In genomic region chr17:33930280-33931158, GRCm38 (mm10) we compare ENCODE assay signal across 8 mouse cellular contexts. TPM values are rescaled to one million over a fixed set of nuclear protein-coding genes. Genes with fewer than 3 reads are reported as not detected.
A peak's percentile ranks its signal among the peaks of the same experiment; 100 is the strongest.
DNase-seq lines count a peak whose midpoint lies in the region; ATAC-seq and TF ChIP-seq lines count a peak whose summit lies in the region.

No protein-coding gene starts in this region.

- H3K4me1 ChIP-seq in intestine, embryonic 15.5 days (replicated peaks), result peaks cover 17% of the 10 kb centered on the region
- peaks cover 15% of the 10 kb centered on the region for H3K4me1 ChIP-seq in limb, embryonic 14.5 days (ENCODE audit: control insufficient read depth, insufficient read depth, low read length)
- H3K4me1 ChIP-seq in midbrain, embryonic 14.5 days (ENCODE audit: control insufficient read depth, insufficient read depth, low read length), result peaks cover 16% of the 10 kb centered on the region

- DNase-seq in left cerebral cortex, adult 2 months (ENCODE audit: extremely low spot score in 1 of 2, low spot score in 2 of 2), result peak; percentile 66 to 67
- DNase-seq in left cerebral cortex, adult 11 months (ENCODE audit: low spot score), result no peak
- peak; percentile 65 to 67 for DNase-seq in cerebellum, adult 18-20 months
- DNase-seq in frontal cortex, postnatal 36 days (ENCODE audit: low spot score in 2 of 2), result peak; percentile 71 to 74
- peak; percentile 60 for DNase-seq in limb, embryonic 14.5 days (ENCODE audit: low spot score)
- DNase-seq in midbrain, embryonic 14.5 days, result peak; percentile 46
- peak; percentile 72 for DNase-seq in testis, postnatal 10 days (ENCODE audit: low spot score)

- under 1% methylated on average over 44 of the region's 45 CpGs for WGBS in intestine, embryonic 15.5 days
- WGBS in limb, embryonic 14.5 days, result under 1% methylated on average over 45 of the region's 45 CpGs
- WGBS in midbrain, embryonic 14.5 days, result under 1% methylated on average over 45 of the region's 45 CpGs

- H3K36me3 ChIP-seq in intestine, embryonic 15.5 days, result peaks cover 17% of the 10 kb centered on the region
- H3K36me3 ChIP-seq in limb, embryonic 14.5 days (ENCODE audit: control insufficient read depth, insufficient read depth, low read length), result peaks cover 40% of the 10 kb centered on the region
- peaks cover 36% of the 10 kb centered on the region for H3K36me3 ChIP-seq in midbrain, embryonic 14.5 days (ENCODE audit: control insufficient read depth, insufficient read depth, low read length)

- peak overlapping the region; percentile 97 for H3K27ac ChIP-seq in left cerebral cortex, adult 2 months
- H3K27ac ChIP-seq in intestine, embryonic 15.5 days, result peak overlapping the region; percentile 97
- H3K27ac ChIP-seq in limb, embryonic 14.5 days (replicated peaks; ENCODE audit: low read depth, low read length), result peak overlapping the region; percentile 90
- H3K27ac ChIP-seq in midbrain, embryonic 14.5 days (replicated peaks; ENCODE audit: low read depth, low read length), result peak overlapping the region; percentile 92

- intact Hi-C loops in left cerebral cortex, adult 2 months (cut with DNase I), result no loop called here

- H3K9me3 ChIP-seq in intestine, embryonic 15.5 days, result no peaks in the 10 kb centered on the region
- H3K9me3 ChIP-seq in limb, embryonic 14.5 days (ENCODE audit: control insufficient read depth, low read length), result no peaks in the 10 kb centered on the region
- H3K9me3 ChIP-seq in midbrain, embryonic 14.5 days (ENCODE audit: control insufficient read depth, low read length), result no peaks in the 10 kb centered on the region

- peak; percentile 19; the same call in 1 of the 2 replicates for ATAC-seq in intestine, embryonic 15.5 days
- ATAC-seq in limb, embryonic 14.5 days (ENCODE audit: low FRiP score, low read depth), result no peak
- peak; percentile 18 for ATAC-seq in midbrain, embryonic 14.5 days (ENCODE audit: low FRiP score, low TSS enrichment)

- no peaks in the 10 kb centered on the region for H3K27me3 ChIP-seq in intestine, embryonic 15.5 days (replicated peaks)
- H3K27me3 ChIP-seq in limb, embryonic 14.5 days (ENCODE audit: control insufficient read depth, insufficient read depth, low read length), result no peaks in the 10 kb centered on the region
- no peaks in the 10 kb centered on the region for H3K27me3 ChIP-seq in midbrain, embryonic 14.5 days (ENCODE audit: control insufficient read depth, insufficient read depth, low read length)

- no peak for TF ChIP-seq POLR2A in limb, embryonic 14.5 days (IDR thresholded peaks at IDR 0.05; ENCODE audit: borderline replicate concordance, extremely low read depth, insufficient read depth, insufficient read length)

- H3K9ac ChIP-seq in intestine, embryonic 15.5 days, result peak overlapping the region; percentile 86
- peak overlapping the region; percentile 72 for H3K9ac ChIP-seq in limb, embryonic 14.5 days (ENCODE audit: low read depth, low read length, severe bottlenecking)
- peak overlapping the region; percentile 91 for H3K9ac ChIP-seq in midbrain, embryonic 14.5 days (replicated peaks; ENCODE audit: low read length)

- no peak for TF ChIP-seq CTCF in left cerebral cortex, adult 2 months (IDR thresholded peaks at IDR 0.05)

- peak overlapping the region; percentile 68 for H3K4me3 ChIP-seq in left cerebral cortex, adult 2 months
- H3K4me3 ChIP-seq in intestine, embryonic 15.5 days (replicated peaks), result peak overlapping the region; percentile 88
- H3K4me3 ChIP-seq in limb, embryonic 14.5 days (replicated peaks; ENCODE audit: low read length), result peak overlapping the region; percentile 84
- H3K4me3 ChIP-seq in midbrain, embryonic 14.5 days (replicated peaks; ENCODE audit: low read depth, low read length), result peak overlapping the region; percentile 79

- H3K4me2 ChIP-seq in intestine, embryonic 15.5 days (replicated peaks), result peak overlapping the region; percentile 97
- H3K4me2 ChIP-seq in limb, embryonic 14.5 days (replicated peaks; ENCODE audit: low read depth, low read length, severe bottlenecking), result peak overlapping the region; percentile 98
- H3K4me2 ChIP-seq in midbrain, embryonic 14.5 days (ENCODE audit: low read length), result peak overlapping the region; percentile 99

RNA-seq across cellular contexts. Expression of gene Rgl2, which starts 1.2 kb away (rescaled TPM):
- total RNA-seq in left cerebral cortex, adult 2 months (2021), result 10 to 100 TPM; 63.4 to 74.3 TPM
- polyA plus RNA-seq in intestine, embryonic 15.5 days (2015; fragmentation: Nextera tagmentation; extraction: Ambion mirVana), result 29.2 and 32.9 TPM in 2 replicates
- 193 and 265 TPM in 2 replicates for polyA plus RNA-seq in limb, embryonic 14.5 days (2012; rRNA removed)
- polyA plus RNA-seq in limb, embryonic 14.5 days (2014; fragmentation: Nextera tagmentation; extraction: Ambion mirVana), result 48.7 and 51.8 TPM in 2 replicates
- 47.2 and 50.3 TPM in 2 replicates for polyA plus RNA-seq in midbrain, embryonic 14.5 days (2014; fragmentation: Nextera tagmentation; extraction: Ambion mirVana)

RNA-seq across cellular contexts. Expression of gene Pfdn6, which starts 9.6 kb away (rescaled TPM):
- 10 to 100 TPM; 93.0 to 97.6 TPM for total RNA-seq in left cerebral cortex, adult 2 months (2021)
- polyA plus RNA-seq in intestine, embryonic 15.5 days (2015; fragmentation: Nextera tagmentation; extraction: Ambion mirVana), result 153 and 159 TPM in 2 replicates
- 53.6 and 104 TPM in 2 replicates for polyA plus RNA-seq in limb, embryonic 14.5 days (2012; rRNA removed)
- 135 and 142 TPM in 2 replicates for polyA plus RNA-seq in limb, embryonic 14.5 days (2014; fragmentation: Nextera tagmentation; extraction: Ambion mirVana)
- polyA plus RNA-seq in midbrain, embryonic 14.5 days (2014; fragmentation: Nextera tagmentation; extraction: Ambion mirVana), result 167 and 188 TPM in 2 replicates

RNA-seq across cellular contexts. Expression of gene Wdr46, which starts 9.9 kb away (rescaled TPM):
- 10 to 100 TPM; 14.7 to 18.4 TPM for total RNA-seq in left cerebral cortex, adult 2 months (2021)
- polyA plus RNA-seq in intestine, embryonic 15.5 days (2015; fragmentation: Nextera tagmentation; extraction: Ambion mirVana), result 37.1 and 38.5 TPM in 2 replicates
- 30.5 and 30.9 TPM in 2 replicates for polyA plus RNA-seq in limb, embryonic 14.5 days (2012; rRNA removed)
- polyA plus RNA-seq in limb, embryonic 14.5 days (2014; fragmentation: Nextera tagmentation; extraction: Ambion mirVana), result 21.6 and 25.0 TPM in 2 replicates
- 15.5 and 16.9 TPM in 2 replicates for polyA plus RNA-seq in midbrain, embryonic 14.5 days (2014; fragmentation: Nextera tagmentation; extraction: Ambion mirVana)

RNA-seq across cellular contexts. Expression of gene Zbtb22, which starts 14.8 kb away (rescaled TPM):
- total RNA-seq in left cerebral cortex, adult 2 months (2021), result 10 to 100 TPM; 35.8 to 36.0 TPM
- polyA plus RNA-seq in intestine, embryonic 15.5 days (2015; fragmentation: Nextera tagmentation; extraction: Ambion mirVana), result 14.4 and 16.2 TPM in 2 replicates
- polyA plus RNA-seq in limb, embryonic 14.5 days (2012; rRNA removed), result 27.9 and 34.0 TPM in 2 replicates
- 10.1 and 10.8 TPM in 2 replicates for polyA plus RNA-seq in limb, embryonic 14.5 days (2014; fragmentation: Nextera tagmentation; extraction: Ambion mirVana)
- polyA plus RNA-seq in midbrain, embryonic 14.5 days (2014; fragmentation: Nextera tagmentation; extraction: Ambion mirVana), result 12.1 and 13.1 TPM in 2 replicates

RNA-seq across cellular contexts. Expression of gene Tapbp, which starts 14.8 kb away (rescaled TPM):
- total RNA-seq in left cerebral cortex, adult 2 months (2021), result 10 to 100 TPM; 41.3 to 44.2 TPM
- polyA plus RNA-seq in intestine, embryonic 15.5 days (2015; fragmentation: Nextera tagmentation; extraction: Ambion mirVana), result 35.6 and 39.3 TPM in 2 replicates
- 18.7 and 23.8 TPM in 2 replicates for polyA plus RNA-seq in limb, embryonic 14.5 days (2012; rRNA removed)
- polyA plus RNA-seq in limb, embryonic 14.5 days (2014; fragmentation: Nextera tagmentation; extraction: Ambion mirVana), result 28.9 and 30.5 TPM in 2 replicates
- polyA plus RNA-seq in midbrain, embryonic 14.5 days (2014; fragmentation: Nextera tagmentation; extraction: Ambion mirVana), result 18.3 and 20.6 TPM in 2 replicates
